Mouse (Mus musculus): ENCODE results near the gene Aunip. TPM values are rescaled to one million over a fixed set of nuclear protein-coding genes. Genes with fewer than 3 reads are reported as not detected.

The Aunip gene
- polyA plus RNA-seq, 1 experiment, result 0.09 TPM

GRCm38 (mm10) chr4:134515614-134516013, 4.8 kb downstream of the Aunip start:
- Histone ChIP-seq H3K36me3 (ENCODE audit: control insufficient read depth, insufficient read depth, low read length) (no peaks in the 10 kb centered on the region), H3K4me3 (ENCODE audit: insufficient read depth, low read depth, low read length) (no peak overlapping the region), H3K4me1 (ENCODE audit: control insufficient read depth, insufficient read depth, low read length) (peaks cover 8% of the 10 kb centered on the region; the same call in 1 of the 2 replicates), H3K27me3 (replicated peaks; ENCODE audit: control insufficient read depth, insufficient read depth, low read length) (no peaks in the 10 kb centered on the region), H3K27ac (ENCODE audit: insufficient read depth, low read depth, low read length) (no peak overlapping the region)
- no peak for DNase-seq
- 89% methylated on average over 7 of the region's 7 CpGs for WGBS
- no peak for TF ChIP-seq CTCF (conservative IDR thresholded peaks at IDR 0.05; ENCODE audit: insufficient read depth, insufficient read length, low read depth, low read length)
- TF ChIP-seq POLR2A (IDR thresholded peaks at IDR 0.05; ENCODE audit: low read depth, low read length), result no peak

- no peak overlapping the region for H3K4me3 ChIP-seq (ENCODE audit: insufficient read depth, low read depth, low read length)
Observed at GRCm38 (mm10) chr4:134516981-134517380, 6.2 kb downstream of the Aunip start.

DNA sequence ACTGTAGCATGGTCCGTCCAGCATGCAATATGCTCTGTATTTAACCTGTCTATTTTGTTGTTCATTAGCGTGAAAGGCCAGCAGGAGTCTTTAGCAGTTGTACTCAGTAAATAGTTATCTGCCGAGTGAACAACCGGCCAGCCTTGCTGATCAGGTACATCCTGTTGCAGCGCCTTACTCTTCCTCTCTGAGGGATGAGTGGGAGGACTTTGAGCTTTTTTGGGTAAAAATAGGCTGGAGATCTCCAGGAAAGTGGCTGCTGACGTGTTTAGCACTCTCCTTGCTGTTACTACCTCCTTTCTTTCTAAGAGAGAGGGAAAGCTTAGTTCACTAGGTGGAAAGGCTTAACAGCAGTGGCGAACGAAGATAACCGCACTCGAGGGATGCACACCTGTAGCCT, 6.9 kb downstream of the Aunip start:
- Histone ChIP-seq H3K27me3 (replicated peaks; ENCODE audit: control insufficient read depth, insufficient read depth, low read length) (no peaks in the 10 kb centered on the region), H3K27ac (ENCODE audit: insufficient read depth, low read depth, low read length) (no peak overlapping the region), H3K4me3 (ENCODE audit: insufficient read depth, low read depth, low read length) (no peak overlapping the region), H3K36me3 (ENCODE audit: control insufficient read depth, insufficient read depth, low read length) (no peaks in the 10 kb centered on the region), H3K4me1 (ENCODE audit: control insufficient read depth, insufficient read depth, low read length) (peaks cover 3% of the 10 kb centered on the region; the same call in 1 of the 2 replicates)
- WGBS, result 85% methylated on average over 10 of the region's 10 CpGs
- TF ChIP-seq CTCF (conservative IDR thresholded peaks at IDR 0.05; ENCODE audit: insufficient read depth, insufficient read length, low read depth, low read length), result no peak
- no peak for TF ChIP-seq POLR2A (IDR thresholded peaks at IDR 0.05; ENCODE audit: low read depth, low read length)
- DNase-seq, result no peak

More at GRCm38 (mm10) chr4:134516981-134517380, 6.2 kb downstream of the Aunip start:
- DNase-seq, result peak; percentile 58
- Histone ChIP-seq H3K4me1 (ENCODE audit: control insufficient read depth, insufficient read depth, low read length) (peaks cover 5% of the 10 kb centered on the region; the same call in 1 of the 2 replicates), H3K27ac (ENCODE audit: insufficient read depth, low read depth, low read length) (no peak overlapping the region), H3K36me3 (ENCODE audit: control insufficient read depth, insufficient read depth, low read length) (no peaks in the 10 kb centered on the region), H3K27me3 (replicated peaks; ENCODE audit: control insufficient read depth, insufficient read depth, low read length) (no peaks in the 10 kb centered on the region)
- no peak for TF ChIP-seq CTCF (conservative IDR thresholded peaks at IDR 0.05; ENCODE audit: insufficient read depth, insufficient read length, low read depth, low read length)
- no peak for TF ChIP-seq POLR2A (IDR thresholded peaks at IDR 0.05; ENCODE audit: low read depth, low read length)
- WGBS, result 41% methylated on average over 8 of the region's 8 CpGs

- Histone ChIP-seq H3K4me3 (ENCODE audit: insufficient read depth, low read depth, low read length) (no peak overlapping the region), H3K4me1 (ENCODE audit: control insufficient read depth, insufficient read depth, low read length) (0 out of 2 replicates have a peak, but pooled peaks cover 2% of the 10 kb centered on the region), H3K36me3 (ENCODE audit: control insufficient read depth, insufficient read depth, low read length) (no peaks in the 10 kb centered on the region), H3K27ac (ENCODE audit: insufficient read depth, low read depth, low read length) (no peak overlapping the region), H3K27me3 (replicated peaks; ENCODE audit: control insufficient read depth, insufficient read depth, low read length) (no peaks in the 10 kb centered on the region)
- no peak for DNase-seq
- WGBS, result 95% methylated on average over 4 of the region's 4 CpGs
- TF ChIP-seq CTCF (conservative IDR thresholded peaks at IDR 0.05; ENCODE audit: insufficient read depth, insufficient read length, low read depth, low read length), result no peak
- TF ChIP-seq POLR2A (IDR thresholded peaks at IDR 0.05; ENCODE audit: low read depth, low read length), result no peak
Observed at GRCm38 (mm10) chr4:134518541-134518940, 7.7 kb downstream of the Aunip start.

- DNase-seq, result no peak
- Histone ChIP-seq H3K4me3 (ENCODE audit: insufficient read depth, low read depth, low read length) (no peak overlapping the region), H3K36me3 (ENCODE audit: control insufficient read depth, insufficient read depth, low read length) (no peaks in the 10 kb centered on the region), H3K27ac (ENCODE audit: insufficient read depth, low read depth, low read length) (no peak overlapping the region), H3K4me1 (ENCODE audit: control insufficient read depth, insufficient read depth, low read length) (0 out of 2 replicates have a peak, but pooled peaks cover 2% of the 10 kb centered on the region), H3K27me3 (replicated peaks; ENCODE audit: control insufficient read depth, insufficient read depth, low read length) (no peaks in the 10 kb centered on the region)
- no peak for TF ChIP-seq CTCF (conservative IDR thresholded peaks at IDR 0.05; ENCODE audit: insufficient read depth, insufficient read length, low read depth, low read length)
- TF ChIP-seq POLR2A (IDR thresholded peaks at IDR 0.05; ENCODE audit: low read depth, low read length), result no peak
Observed at GRCm38 (mm10) chr4:134519281-134519680, 8.5 kb downstream of the Aunip start.

- H3K27ac ChIP-seq (ENCODE audit: insufficient read depth, low read depth, low read length), result no peak overlapping the region
- no peak for DNase-seq
- no peak for TF ChIP-seq CTCF (conservative IDR thresholded peaks at IDR 0.05; ENCODE audit: insufficient read depth, insufficient read length, low read depth, low read length)
- TF ChIP-seq POLR2A (IDR thresholded peaks at IDR 0.05; ENCODE audit: low read depth, low read length), result no peak
- H3K4me1 ChIP-seq (ENCODE audit: control insufficient read depth, insufficient read depth, low read length), result no peaks in the 10 kb centered on the region
- no peak overlapping the region for H3K4me3 ChIP-seq (ENCODE audit: insufficient read depth, low read depth, low read length)
- H3K36me3 ChIP-seq (ENCODE audit: control insufficient read depth, insufficient read depth, low read length), result peaks cover 4% of the 10 kb centered on the region
- H3K27me3 ChIP-seq (replicated peaks; ENCODE audit: control insufficient read depth, insufficient read depth, low read length), result no peaks in the 10 kb centered on the region
- WGBS, result 82% methylated on average over 4 of the region's 4 CpGs
Observed at GRCm38 (mm10) chr4:134523447-134523846, 12.6 kb downstream of the Aunip start.

DNA sequence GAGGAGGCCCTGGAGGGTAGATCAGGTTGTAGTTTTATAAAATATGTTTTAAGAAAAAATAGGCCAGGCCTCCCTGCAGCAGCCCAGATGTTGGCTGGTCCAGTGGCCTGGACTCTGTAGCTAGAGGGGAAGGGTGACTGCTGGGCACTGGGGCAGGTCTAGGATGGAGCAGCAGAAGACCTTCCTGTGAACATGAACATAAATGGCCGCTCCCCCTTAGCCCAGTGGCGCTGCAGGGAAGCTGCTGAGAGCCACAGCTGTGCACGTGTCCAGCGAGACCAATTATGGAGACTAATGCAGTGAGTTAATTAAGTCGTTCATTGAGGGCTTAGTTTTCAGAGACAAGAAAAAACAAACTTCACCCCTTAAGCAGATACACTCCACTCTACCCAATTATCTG, 15.0 kb downstream of the Aunip start:
- Histone ChIP-seq H3K4me1 (ENCODE audit: control insufficient read depth, insufficient read depth, low read length) (no peaks in the 10 kb centered on the region), H3K36me3 (ENCODE audit: control insufficient read depth, insufficient read depth, low read length) (peaks cover 8% of the 10 kb centered on the region), H3K27ac (ENCODE audit: insufficient read depth, low read depth, low read length) (no peak overlapping the region), H3K27me3 (replicated peaks; ENCODE audit: control insufficient read depth, insufficient read depth, low read length) (no peaks in the 10 kb centered on the region), H3K4me3 (ENCODE audit: insufficient read depth, low read depth, low read length) (no peak overlapping the region)
- DNase-seq, result no peak
- TF ChIP-seq CTCF (conservative IDR thresholded peaks at IDR 0.05; ENCODE audit: insufficient read depth, insufficient read length, low read depth, low read length), result no peak
- no peak for TF ChIP-seq POLR2A (IDR thresholded peaks at IDR 0.05; ENCODE audit: low read depth, low read length)
- WGBS, result 67% methylated on average over 5 of the region's 5 CpGs

Data from kidney, adult 2 months (tissue).